Mouse (Mus musculus) heart, postnatal 0 days (tissue): Measurements from ENCODE around the gene Lrp8. TPM values are rescaled to one million over a fixed set of nuclear protein-coding genes. Genes with fewer than 3 reads are reported as not detected.
A peak's percentile ranks its signal among the peaks of the same experiment; 100 is the strongest.

ENCODE experiments used
- ATAC-seq: fragments of 200-750 bp; cut with Nextera tagmentation; 2 replicates; pipeline ENCODE4 v1.8.0; 2017; ENCODE audit warnings: low read depth, moderate number of reproducible peaks, moderate library complexity; ENCODE audit not compliant: insufficient read depth
- DNase-seq: peaks from one replicate; pipeline ENCODE4 v3.0.0-alpha.2; 2016; ENCODE audit warnings: low spot score
- H3K27ac ChIP-seq: fragments of 300-500 bp; sonication (generic); 2 replicates; pipeline ENCODE4 v1.5.1; 2014; ENCODE audit warnings: low read depth, mild to moderate bottlenecking
- H3K27me3 ChIP-seq: fragments of 300-500 bp; sonication (generic); 2 replicates; pipeline ENCODE4 v1.6.1; 2014; ENCODE audit warnings: low read length, mixed read lengths; ENCODE audit not compliant: control insufficient read depth, insufficient read depth
- H3K36me3 ChIP-seq: fragments of 300-500 bp; sonication (generic); replicated peaks from 2 replicates; pipeline ENCODE4 v1.6.1; 2014; ENCODE audit warnings: low read length, mixed read lengths; ENCODE audit not compliant: control insufficient read depth, insufficient read depth
- H3K4me1 ChIP-seq: fragments of 300-500 bp; sonication (generic); 2 replicates; pipeline ENCODE4 v1.6.1; 2014; ENCODE audit warnings: antibody characterized with exemption; ENCODE audit not compliant: control insufficient read depth, insufficient read depth
- H3K4me2 ChIP-seq: fragments of 300-500 bp; sonication (generic); 2 replicates; pipeline ENCODE4 v1.6.1; 2014; ENCODE audit warnings: low read depth, mild to moderate bottlenecking, low read length, moderate library complexity
- H3K4me3 ChIP-seq: fragments of 300-500 bp; sonication (generic); 2 replicates; pipeline ENCODE4 v1.5.1; 2014; ENCODE audit warnings: low read depth, low read length
- H3K9ac ChIP-seq: fragments of 300-500 bp; sonication (generic); replicated peaks from 2 replicates; pipeline ENCODE4 v1.6.1; 2014; ENCODE audit warnings: low read depth, low read length, mixed read lengths
- H3K9me3 ChIP-seq: fragments of 300-500 bp; sonication (generic); replicated peaks from 2 replicates; pipeline ENCODE4 v1.6.1; 2016; ENCODE audit warnings: low read length; ENCODE audit not compliant: control insufficient read depth
- CTCF ChIP-seq: IDR thresholded peaks from 2 replicates; pipeline ENCODE4 v1.5.1; 2016; ENCODE audit warnings: antibody characterized with exemption, control low read depth, low read depth
- EP300 ChIP-seq: IDR thresholded peaks from 2 replicates; pipeline ENCODE4 v1.6.1; 2016; ENCODE audit warnings: antibody characterized with exemption, low read depth
- WGBS: fragments of 180-500 bp; shearing (Covaris S2); extraction: QIAGEN DNeasy Blood & Tissue Kit; methylation state at CpG from one replicate; pipeline ENCODE4 v1.1.7; 2014; 5-methylcytosine and 5-hydroxymethylcytosine counted together
- polyA plus RNA-seq: library from polyadenylated mRNA; unstranded; fragments of >200 nt; fragmentation: Nextera tagmentation; extraction: Ambion mirVana; gene quantifications from 2 replicates; pipeline ENCODE4 v1.2.1, GENCODE M21; 2015
- total RNA-seq: library from RNA; depleted of rRNA; stranded (reverse); fragments of >200 nt; gene quantifications from 2 replicates; pipeline ENCODE4 v1.2.3, GENCODE M21; 2014; ENCODE audit warnings: low replicate concordance

Gene Lrp8
- total and polyA plus RNA-seq, 2 experiments from 2014 or later, result 0.57 TPM; not detected in 1

DNA sequence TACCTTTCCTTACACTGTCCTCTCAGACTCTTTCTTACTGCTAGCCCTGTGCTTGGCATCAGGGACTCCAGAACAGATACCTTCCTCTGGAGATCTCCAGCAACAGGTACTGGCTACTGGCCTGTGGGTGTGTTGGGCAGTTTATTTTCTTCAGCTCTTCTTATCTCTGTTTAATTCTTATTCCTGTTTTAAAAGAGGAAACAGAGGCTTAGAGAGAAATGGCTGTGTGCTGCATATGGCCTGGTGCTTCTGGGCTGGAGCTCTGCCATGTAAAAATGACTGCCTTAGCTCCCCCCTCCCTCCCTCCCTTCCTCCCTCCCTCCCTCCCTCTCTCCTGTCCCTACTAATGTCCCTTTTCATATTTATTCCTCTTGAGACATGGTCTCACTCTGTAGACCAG lies 6.6 kb downstream of the Lrp8 start:
- no peaks in the 10 kb centered on the region for H3K9me3 ChIP-seq
- ATAC-seq, result no peak

DNA sequence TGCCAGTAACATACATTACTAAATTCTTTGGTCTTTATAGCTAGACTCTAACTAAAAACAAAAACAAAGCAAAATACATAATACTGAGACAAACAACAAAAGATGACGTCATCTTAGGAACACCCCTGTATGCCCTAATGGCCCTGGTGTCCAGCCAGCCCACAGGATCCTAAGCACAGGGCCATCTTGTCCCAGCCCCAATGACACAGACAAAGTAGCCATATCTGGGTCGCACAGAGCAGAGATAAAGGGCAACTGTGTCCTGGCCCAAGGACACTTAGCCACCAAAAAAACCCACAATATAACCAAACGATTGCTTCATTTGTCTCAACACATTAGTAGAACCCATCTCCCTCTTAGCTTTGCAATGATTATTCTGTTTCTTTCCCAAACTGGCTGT lies 8.9 kb downstream of the Lrp8 start:
- no peak overlapping the region for H3K27ac ChIP-seq
- no peak overlapping the region for H3K9ac ChIP-seq
- no peaks in the 10 kb centered on the region for H3K36me3 ChIP-seq
- no peaks in the 10 kb centered on the region for H3K9me3 ChIP-seq
- DNase-seq (no peak), ATAC-seq (no peak)
- peaks cover 10% of the 10 kb centered on the region; the same call in 1 of the 2 replicates for H3K27me3 ChIP-seq
- no peak for TF ChIP-seq EP300
- no peak for TF ChIP-seq CTCF
- H3K4me3 ChIP-seq, result no peak overlapping the region
- no peak overlapping the region for H3K4me2 ChIP-seq
- 72% methylated on average over 3 of the region's 3 CpGs for WGBS
- H3K4me1 ChIP-seq, result no peaks in the 10 kb centered on the region

More for the DNA sequence above, 6.6 kb downstream of the Lrp8 start:
- DNase-seq, result no peak
- H3K9ac ChIP-seq, result no peak overlapping the region
- H3K27me3 ChIP-seq, result peaks cover 30% of the 10 kb centered on the region
- H3K36me3 ChIP-seq, result no peaks in the 10 kb centered on the region
- TF ChIP-seq CTCF (no peak), EP300 (no peak)
- H3K27ac ChIP-seq, result no peak overlapping the region
- no peak overlapping the region for H3K4me2 ChIP-seq
- no peak overlapping the region for H3K4me3 ChIP-seq
- no peaks in the 10 kb centered on the region; the same call in 1 of the 2 replicates for H3K4me1 ChIP-seq

DNA sequence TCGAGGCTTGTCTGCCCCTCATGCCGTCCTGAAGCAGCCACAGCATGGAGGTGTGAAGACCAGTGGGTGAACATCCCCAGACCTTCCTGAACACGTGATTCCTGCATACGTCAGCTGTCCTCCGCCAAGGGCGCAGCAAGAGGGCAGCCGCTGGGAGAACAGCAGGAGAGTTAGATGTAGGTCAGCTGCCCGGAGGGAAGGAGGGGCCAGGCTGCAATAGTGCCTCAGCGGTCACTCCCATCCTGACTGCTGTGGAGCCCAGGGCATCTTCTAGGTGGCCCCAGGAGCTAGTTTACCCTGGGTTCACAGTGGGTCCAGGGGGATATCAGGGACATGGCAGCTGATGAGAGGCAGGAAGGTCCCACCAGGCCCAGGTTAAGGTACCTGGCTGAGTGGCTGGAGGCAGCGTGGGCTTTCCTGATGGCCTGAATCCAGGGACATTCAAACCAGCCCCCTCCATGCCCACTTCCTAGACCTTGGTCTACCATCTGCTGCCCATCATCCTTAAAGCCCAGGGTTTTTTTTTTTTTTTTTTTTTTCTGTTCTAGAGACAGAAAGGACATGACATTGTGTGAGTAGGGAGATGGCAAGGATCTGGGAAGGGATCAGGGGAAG lies 9.8 kb downstream of the Lrp8 start:
- WGBS, result 36% methylated on average over 10 of the region's 10 CpGs
- no peaks in the 10 kb centered on the region for H3K36me3 ChIP-seq
- no peak overlapping the region for H3K9ac ChIP-seq
- 0 out of 2 replicates have a peak, but pooled peaks cover 3% of the 10 kb centered on the region for H3K27me3 ChIP-seq
- no peak overlapping the region for H3K4me2 ChIP-seq
- no peak overlapping the region for H3K4me3 ChIP-seq
- H3K4me1 ChIP-seq, result no peaks in the 10 kb centered on the region
- peak; percentile 23 for DNase-seq
- peak; percentile 17 for ATAC-seq
- H3K9me3 ChIP-seq, result no peaks in the 10 kb centered on the region
- no peak overlapping the region for H3K27ac ChIP-seq
- TF ChIP-seq CTCF, result no peak
- no peak for TF ChIP-seq EP300

DNA sequence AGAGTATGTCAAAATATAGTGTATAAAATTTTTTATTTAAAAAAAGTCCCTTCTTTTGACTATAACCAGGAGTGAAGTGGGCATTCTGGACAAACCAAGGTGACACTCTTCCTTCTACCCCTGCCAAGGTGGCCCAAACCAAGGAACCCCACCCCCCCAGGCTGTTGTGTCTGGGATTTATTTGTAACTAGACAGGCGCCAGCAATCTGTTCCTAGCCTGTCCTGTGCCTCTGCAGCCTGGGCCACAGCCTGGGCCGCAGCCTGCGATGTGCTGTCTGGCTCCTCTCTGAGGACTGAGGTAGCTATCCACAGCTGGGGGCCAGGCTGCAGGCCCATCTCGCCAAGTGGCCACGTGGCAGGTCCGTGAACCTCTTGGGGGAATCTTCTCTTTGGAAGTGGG lies 10.3 kb downstream of the Lrp8 start:
- TF ChIP-seq EP300 (no peak), CTCF (no peak)
- Histone ChIP-seq H3K27me3 (0 out of 2 replicates have a peak, but pooled peaks cover 3% of the 10 kb centered on the region), H3K4me2 (no peak overlapping the region), H3K4me1 (no peaks in the 10 kb centered on the region), H3K9me3 (no peaks in the 10 kb centered on the region), H3K9ac (no peak overlapping the region), H3K27ac (no peak overlapping the region), H3K36me3 (no peaks in the 10 kb centered on the region), H3K4me3 (no peak overlapping the region)
- DNase-seq (no peak), ATAC-seq (no peak)
- 87% methylated on average over 6 of the region's 6 CpGs for WGBS

DNA sequence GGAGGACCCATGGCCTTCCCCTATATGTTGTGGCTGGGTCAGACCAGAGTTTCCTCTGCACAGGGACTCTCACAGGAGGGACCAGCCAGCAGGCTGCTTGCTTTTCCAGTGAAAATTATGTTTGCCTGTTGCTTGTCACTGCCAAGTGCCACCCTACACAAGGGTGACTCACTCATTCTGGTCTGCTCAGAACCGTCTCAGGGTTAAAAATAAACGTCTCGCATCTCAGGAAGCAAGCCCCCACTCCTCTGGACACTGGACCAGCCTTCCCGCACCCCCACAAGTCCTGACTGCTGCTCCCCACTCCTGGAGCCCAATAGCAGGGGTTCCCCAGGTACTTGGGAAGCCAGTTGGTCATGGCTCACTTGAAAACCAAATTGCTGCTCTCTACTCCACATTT lies 14.4 kb downstream of the Lrp8 start:
- TF ChIP-seq CTCF (no peak), EP300 (no peak)
- ATAC-seq (no peak), DNase-seq (no peak)
- Histone ChIP-seq H3K27ac (no peak overlapping the region), H3K4me2 (no peak overlapping the region), H3K4me3 (no peak overlapping the region), H3K27me3 (0 out of 2 replicates have a peak, but pooled peaks cover 3% of the 10 kb centered on the region), H3K36me3 (no peaks in the 10 kb centered on the region), H3K9ac (no peak overlapping the region), H3K9me3 (no peaks in the 10 kb centered on the region), H3K4me1 (no peaks in the 10 kb centered on the region)
- 31% methylated on average over 4 of the region's 4 CpGs for WGBS

DNA sequence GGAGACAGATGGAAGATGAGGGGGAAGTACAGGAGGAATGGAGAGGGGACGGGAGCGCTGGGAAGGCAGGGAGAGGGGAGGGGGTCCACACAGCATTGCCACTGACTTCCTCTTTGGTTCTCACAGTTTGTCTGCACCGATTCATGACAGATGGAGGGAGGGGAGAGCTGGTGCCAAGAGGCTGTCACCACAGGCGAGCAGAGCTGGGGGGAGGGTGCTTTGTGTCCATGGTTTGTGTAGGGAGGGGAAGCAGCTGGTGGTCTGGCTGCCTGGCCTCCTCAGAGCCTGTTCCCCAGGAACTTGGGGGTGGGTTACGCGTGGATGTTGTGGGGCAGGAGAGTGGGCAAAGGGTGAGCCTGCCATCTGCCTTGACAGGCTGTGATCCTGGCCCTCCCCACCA lies 15.4 kb downstream of the Lrp8 start:
- Histone ChIP-seq H3K27me3 (0 out of 2 replicates have a peak, but pooled peaks cover 6% of the 10 kb centered on the region), H3K27ac (no peak overlapping the region), H3K36me3 (no peaks in the 10 kb centered on the region), H3K9ac (no peak overlapping the region), H3K4me3 (no peak overlapping the region), H3K4me2 (no peak overlapping the region), H3K4me1 (no peaks in the 10 kb centered on the region), H3K9me3 (no peaks in the 10 kb centered on the region)
- TF ChIP-seq EP300 (no peak), CTCF (no peak)
- ATAC-seq (no peak), DNase-seq (no peak)
- 37% methylated on average over 6 of the region's 6 CpGs for WGBS
